In the genomic region with DNA sequence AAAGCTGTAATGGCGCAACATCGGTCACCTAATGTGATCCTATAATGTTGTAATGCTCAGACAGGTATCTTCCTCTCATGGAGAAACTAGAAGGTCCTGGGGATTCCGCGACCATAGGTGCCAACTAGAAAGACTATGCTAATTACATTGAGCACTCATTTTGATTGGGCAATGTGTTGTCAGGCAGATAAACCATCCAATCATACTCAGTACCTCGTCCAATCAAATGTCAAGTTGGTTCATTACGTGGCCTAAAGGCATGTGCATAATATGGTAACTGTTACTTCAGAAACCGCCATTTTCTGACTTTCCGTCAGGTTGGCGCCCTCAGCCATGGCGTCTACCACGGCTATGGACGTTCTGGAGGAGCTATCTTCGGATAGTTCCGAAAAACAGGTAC, we compare ENCODE assay signal across 31 mouse cellular contexts. TPM values are rescaled to one million over a fixed set of nuclear protein-coding genes. Genes with fewer than 3 reads are reported as not detected.
DNase-seq lines count a peak whose midpoint lies in the region; ATAC-seq lines count a peak whose summit lies in the region.
"Had no signal": no experiment of that assay in that cellular context is flagged by ENCODE, and none has a peak within 500 bp of the region (broad histone marks: within the 10 kb centered on the region; RNA-seq: fewer than 3 reads in every experiment).

A gene (plus strand): TSS at position 295 of the 400 bp plus-strand sequence.

- ATAC-seq in hindbrain, embryonic 13.5 days (ENCODE audit: low FRiP score), result no peak
- ATAC-seq: forebrain, embryonic 15.5 days; hindbrain, embryonic 16.5 days; inflammation-experienced regulatory T-cells, adult 6 months; intestine, embryonic 16.5 days had no signal

- no peak within 1 kb of the TSS for H3K27ac ChIP-seq in hindbrain, embryonic 13.5 days
- H3K27ac ChIP-seq: embryonic facial prominence, embryonic 10.5 days; embryonic facial prominence, embryonic 13.5 days; forebrain, embryonic 12.5 days; forebrain, embryonic 15.5 days; hindbrain, embryonic 12.5 days had no signal

- no peak within 1 kb of the TSS for H3K4me3 ChIP-seq in hindbrain, embryonic 13.5 days
- H3K4me3 ChIP-seq: embryonic facial prominence, embryonic 10.5 days; embryonic facial prominence, embryonic 13.5 days; erythroblast, embryonic 14.5 days; forebrain, embryonic 12.5 days; forebrain, embryonic 15.5 days; hindbrain, embryonic 12.5 days had no signal

- no peaks in the 10 kb centered on the region for H3K27me3 ChIP-seq in hindbrain, embryonic 13.5 days
- H3K27me3 ChIP-seq: embryonic facial prominence, embryonic 13.5 days; forebrain, embryonic 12.5 days; forebrain, embryonic 15.5 days; hindbrain, embryonic 12.5 days had no signal

- WGBS in hindbrain, embryonic 13.5 days, result 94% methylated on average over 14 of the region's 14 CpGs

- H3K9me3 ChIP-seq in hindbrain, embryonic 13.5 days, result peaks cover 9% of the 10 kb centered on the region; the same call in 1 of the 2 replicates
- H3K9me3 ChIP-seq: forebrain, embryonic 12.5 days; forebrain, embryonic 15.5 days; hindbrain, embryonic 12.5 days had no signal

- no peaks in the 10 kb centered on the region for H3K4me1 ChIP-seq in hindbrain, embryonic 13.5 days (replicated peaks)
- H3K4me1 ChIP-seq: embryonic facial prominence, embryonic 10.5 days; embryonic facial prominence, embryonic 13.5 days; forebrain, embryonic 12.5 days; forebrain, embryonic 15.5 days; hindbrain, embryonic 12.5 days had no signal

- H3K4me2 ChIP-seq in hindbrain, embryonic 13.5 days, result no peak within 1 kb of the TSS
- H3K4me2 ChIP-seq: embryonic facial prominence, embryonic 13.5 days; forebrain, embryonic 12.5 days; forebrain, embryonic 15.5 days; heart, embryonic 11.5 days; hindbrain, embryonic 12.5 days had no signal

- DNase-seq in thymus, postnatal 0 days (ENCODE audit: low spot score), result peak; percentile 25
- DNase-seq in thymus, postnatal 25 days, result no peak
- peak; percentile 54 for DNase-seq in R1 (ENCODE audit: low read depth, low spot score)
- DNase-seq in naive thymus-derived CD4-positive, alpha-beta T cell, adult 2 months (ENCODE audit: low read depth), result peak; percentile 51
- DNase-seq in frontal cortex, postnatal 10 days (ENCODE audit: low spot score in 2 of 2), result no peak
- no peak for DNase-seq in kidney, postnatal 4 days
- DNase-seq: adrenal gland, adult 2 months; adrenal gland, postnatal 14 days; cerebellum, adult 11 months; cerebellum, adult 2 months; cerebellum, adult 9-11 months; cerebellum, postnatal 36 days; embryo, embryonic 11 days; gastrocnemius, postnatal 10 days; gastrocnemius, postnatal 36 days; heart, adult 11 months had no signal

- no peak within 1 kb of the TSS for H3K9ac ChIP-seq in hindbrain, embryonic 13.5 days
- H3K9ac ChIP-seq: embryonic facial prominence, embryonic 13.5 days; forebrain, embryonic 12.5 days; forebrain, embryonic 15.5 days; hindbrain, embryonic 12.5 days had no signal

- no peaks in the 10 kb centered on the region for H3K36me3 ChIP-seq in hindbrain, embryonic 13.5 days
- H3K36me3 ChIP-seq: embryonic facial prominence, embryonic 10.5 days; embryonic facial prominence, embryonic 13.5 days; forebrain, embryonic 12.5 days; forebrain, embryonic 15.5 days; hindbrain, embryonic 12.5 days had no signal

RNA-seq across cellular contexts. Expression of the gene that starts here (rescaled TPM):
- polyA plus RNA-seq in thymus, postnatal 0 days (2015; fragmentation: Nextera tagmentation; extraction: Ambion mirVana), result not detected in 2 replicates
- polyA plus RNA-seq in hindbrain, embryonic 13.5 days (2015; fragmentation: Nextera tagmentation; extraction: Ambion mirVana), result not detected in 2 replicates
- polyA plus RNA-seq: adrenal gland, adult 2 months; C2C12; cerebellum, adult 2 months; cortical plate, adult 2 months; embryonic facial prominence, embryonic 10.5 days; embryonic facial prominence, embryonic 13.5 days; erythroblast, embryonic 14.5 days; forebrain, embryonic 12.5 days; forebrain, embryonic 15.5 days; heart, embryonic 11.5 days; heart, embryonic 14.5 days; heart, postnatal 0 days; hindbrain, embryonic 12.5 days; hindbrain, embryonic 16.5 days; inflammation-experienced regulatory T-cells, adult 6 months; intestine, embryonic 16.5 days had no signal

Comparison
In these comparisons a context has a peak if more than half of its experiments do, and no peak if none do; other contexts are left out.
1. Peak in DNase-seq in thymus, postnatal 0 days; RNA of the gene not detected or under 1 TPM.
2. DNase-seq: peak in R1 (single experiment) and naive thymus-derived CD4-positive, alpha-beta T cell, adult 2 months (single experiment); none in thymus, postnatal 25 days (single experiment), frontal cortex, postnatal 10 days (0 of 2) and kidney, postnatal 4 days (0 of 2).